In genomic region chr1:95666541-95667320, GRCm38 (mm10) we compare ENCODE assay signal across 8 mouse cellular contexts. TPM values are rescaled to one million over a fixed set of nuclear protein-coding genes. Genes with fewer than 3 reads are reported as not detected.
DNase-seq lines count a peak whose midpoint lies in the region; ATAC-seq and TF ChIP-seq lines count a peak whose summit lies in the region.

No protein-coding gene starts in this region.

- no peak for TF ChIP-seq CTCF in lung, adult 2 months (IDR thresholded peaks at IDR 0.05; ENCODE audit: insufficient read depth, low read length)
- TF ChIP-seq CTCF in olfactory bulb, adult 2 months (IDR thresholded peaks at IDR 0.05; ENCODE audit: insufficient read depth, low read depth, low read length) = no peak

- no peaks in the 10 kb centered on the region for H3K36me3 ChIP-seq in forebrain, embryonic 14.5 days (ENCODE audit: control insufficient read depth, insufficient read depth, low read length)
- H3K36me3 ChIP-seq in limb, embryonic 13.5 days = no peaks in the 10 kb centered on the region

- ATAC-seq in forebrain, embryonic 14.5 days = peak; percentile 16
- 0 out of 2 replicates have a peak, but pooled peaks have one; percentile 2 for ATAC-seq in limb, embryonic 13.5 days (ENCODE audit: low FRiP score, low read depth)

- 1% methylated on average over 14 of the region's 14 CpGs for WGBS in lung, adult 2 months
- WGBS in forebrain, embryonic 14.5 days = 1% methylated on average over 14 of the region's 14 CpGs
- WGBS in limb, embryonic 13.5 days = 2% methylated on average over 14 of the region's 14 CpGs
- WGBS in olfactory bulb, adult 2 months = under 1% methylated on average over 14 of the region's 14 CpGs

- H3K27me3 ChIP-seq in forebrain, embryonic 14.5 days (replicated peaks; ENCODE audit: control insufficient read depth, insufficient read depth, low read length) = no peaks in the 10 kb centered on the region
- peaks cover 32% of the 10 kb centered on the region for H3K27me3 ChIP-seq in limb, embryonic 13.5 days

- TF ChIP-seq POLR2A in lung, adult 2 months (IDR thresholded peaks at IDR 0.05; ENCODE audit: borderline replicate concordance, extremely low read depth, low read depth, low read length) = no peak
- no peak for TF ChIP-seq POLR2A in olfactory bulb, adult 2 months (IDR thresholded peaks at IDR 0.05; ENCODE audit: insufficient read depth, low read depth, low read length)

- peak overlapping the region; percentile 78 for H3K9ac ChIP-seq in forebrain, embryonic 14.5 days (ENCODE audit: low read length)
- peak overlapping the region; percentile 59 for H3K9ac ChIP-seq in limb, embryonic 13.5 days

- peak overlapping the region; percentile 52 for H3K4me2 ChIP-seq in forebrain, embryonic 14.5 days (ENCODE audit: low read length)
- H3K4me2 ChIP-seq in limb, embryonic 13.5 days (replicated peaks) = peak overlapping the region; percentile 89

- no peak for DNase-seq in lung, adult 2 months
- DNase-seq in lung, postnatal 25 days (ENCODE audit: low spot score) = no peak
- peak; percentile 69 for DNase-seq in T-cell, adult 2 months (ENCODE audit: low spot score)
- DNase-seq in forebrain, embryonic 14.5 days (ENCODE audit: low spot score) = peak; percentile 52
- DNase-seq in urinary bladder, adult 18-20 months (ENCODE audit: low spot score in 2 of 2) = no peak
- no peak for DNase-seq in gastrocnemius, adult 18-20 months (ENCODE audit: low spot score)

- H3K4me3 ChIP-seq in lung, adult 2 months (replicated peaks; ENCODE audit: extremely low read depth, low read depth, low read length) = peak overlapping the region; percentile 74
- peak overlapping the region; percentile 63 for H3K4me3 ChIP-seq in forebrain, embryonic 14.5 days (ENCODE audit: low read depth, low read length)
- H3K4me3 ChIP-seq in limb, embryonic 13.5 days = peak overlapping the region; percentile 58
- peak overlapping the region; percentile 85 for H3K4me3 ChIP-seq in olfactory bulb, adult 2 months (ENCODE audit: insufficient read depth, low read depth, low read length)

- no peaks in the 10 kb centered on the region for H3K9me3 ChIP-seq in forebrain, embryonic 14.5 days (replicated peaks; ENCODE audit: control insufficient read depth, low read length)
- no peaks in the 10 kb centered on the region for H3K9me3 ChIP-seq in limb, embryonic 13.5 days

- H3K27ac ChIP-seq in forebrain, embryonic 14.5 days (ENCODE audit: low read depth, low read length) = peak overlapping the region; percentile 83; the same call in 1 of the 2 replicates
- no peak overlapping the region for H3K27ac ChIP-seq in limb, embryonic 13.5 days
- peak overlapping the region; percentile 65 for H3K27ac ChIP-seq in olfactory bulb, adult 2 months (ENCODE audit: insufficient read depth, low read depth, low read length)

- H3K4me1 ChIP-seq in lung, adult 2 months (ENCODE audit: control insufficient read depth, insufficient read depth, low read length) = peaks cover 6% of the 10 kb centered on the region
- peaks cover 10% of the 10 kb centered on the region for H3K4me1 ChIP-seq in forebrain, embryonic 14.5 days (ENCODE audit: control insufficient read depth, insufficient read depth, low read length)
- H3K4me1 ChIP-seq in limb, embryonic 13.5 days = peaks cover 13% of the 10 kb centered on the region; the same call in 1 of the 2 replicates
- peaks cover 5% of the 10 kb centered on the region for H3K4me1 ChIP-seq in olfactory bulb, adult 2 months (ENCODE audit: control insufficient read depth, insufficient read depth, low read length)

RNA-seq across cellular contexts. Expression of gene St8sia4, which starts 0.6 kb away (rescaled TPM):
- polyA plus RNA-seq in lung, adult 2 months (2012; rRNA removed) = 3.0 and 4.8 TPM in 2 replicates
- polyA plus RNA-seq in forebrain, embryonic 14.5 days (2014; fragmentation: Nextera tagmentation; extraction: Ambion mirVana) = 35.2 and 50.4 TPM in 2 replicates
- 3.3 and 4.1 TPM in 2 replicates for polyA plus RNA-seq in limb, embryonic 13.5 days (2015; fragmentation: Nextera tagmentation; extraction: Ambion mirVana)
- not detected in 2 replicates for polyA plus RNA-seq in olfactory bulb, adult 2 months (2012; ENCODE audit: insufficient read depth, insufficient read length, low replicate concordance, missing spikeins)
- total RNA-seq in gastrocnemius, adult 18-20 months (2021) = 1 to 10 TPM in 1 of 2 experiments, under 1 TPM in 1; 0.89 to 1.5 TPM

Comparison
In these comparisons a context has a peak if more than half of its experiments do, and no peak if none do; other contexts are left out.
1. DNase-seq: peak in T-cell, adult 2 months (single experiment) and forebrain, embryonic 14.5 days (single experiment); none in lung, adult 2 months (single experiment), lung, postnatal 25 days (single experiment), urinary bladder, adult 18-20 months (0 of 2) and gastrocnemius, adult 18-20 months (single experiment).
2. Peak in every context shown above with its lines, with median percentiles within 50 percentile points of each other: H3K4me3 ChIP-seq.